Mouse (Mus musculus): Measurements from ENCODE around the gene Eapp. TPM values are rescaled to one million over a fixed set of nuclear protein-coding genes. Genes with fewer than 3 reads are reported as not detected.

The Eapp gene
- 10 to 100 TPM; 37.5 to 42.3 TPM for total RNA-seq (2023)

DNA sequence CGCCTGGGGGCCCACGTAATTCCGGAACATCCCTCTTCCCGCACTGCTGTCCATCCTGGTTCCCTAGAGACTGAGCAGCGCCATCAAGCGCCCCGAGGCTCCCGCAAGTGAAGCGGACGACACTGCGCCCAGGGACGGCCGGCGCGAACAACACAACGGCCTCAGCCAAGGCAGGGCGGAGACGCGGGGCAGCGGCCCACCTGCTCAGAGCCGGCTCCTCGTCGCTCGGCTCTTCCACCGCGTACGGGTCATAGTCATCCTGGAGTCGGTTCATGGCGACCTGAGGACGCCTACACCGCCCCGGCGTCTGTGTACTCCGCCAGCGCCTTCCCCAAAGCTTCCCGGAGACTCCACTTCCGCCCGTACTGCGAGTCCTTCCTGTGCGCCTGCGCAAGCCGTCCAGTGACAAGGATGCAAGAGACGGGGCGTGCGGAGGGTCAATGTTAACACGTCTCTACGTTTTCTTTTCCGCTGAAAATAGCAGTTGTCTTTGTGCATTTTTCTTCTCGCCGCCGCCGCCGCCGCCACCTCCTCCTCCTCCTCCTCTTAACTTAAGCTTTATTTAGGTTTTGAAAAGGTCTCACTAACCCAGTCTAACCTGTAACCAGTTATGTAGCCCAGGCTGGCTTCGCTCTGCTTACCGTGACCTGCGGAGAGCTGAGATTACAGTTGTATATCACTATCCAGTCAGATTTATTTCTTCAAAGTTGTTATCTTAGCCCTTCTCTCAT, at the start of gene Eapp:
TSS of gene Eapp (minus strand) at position 387 of the 731 bp plus-strand sequence.

DNA sequence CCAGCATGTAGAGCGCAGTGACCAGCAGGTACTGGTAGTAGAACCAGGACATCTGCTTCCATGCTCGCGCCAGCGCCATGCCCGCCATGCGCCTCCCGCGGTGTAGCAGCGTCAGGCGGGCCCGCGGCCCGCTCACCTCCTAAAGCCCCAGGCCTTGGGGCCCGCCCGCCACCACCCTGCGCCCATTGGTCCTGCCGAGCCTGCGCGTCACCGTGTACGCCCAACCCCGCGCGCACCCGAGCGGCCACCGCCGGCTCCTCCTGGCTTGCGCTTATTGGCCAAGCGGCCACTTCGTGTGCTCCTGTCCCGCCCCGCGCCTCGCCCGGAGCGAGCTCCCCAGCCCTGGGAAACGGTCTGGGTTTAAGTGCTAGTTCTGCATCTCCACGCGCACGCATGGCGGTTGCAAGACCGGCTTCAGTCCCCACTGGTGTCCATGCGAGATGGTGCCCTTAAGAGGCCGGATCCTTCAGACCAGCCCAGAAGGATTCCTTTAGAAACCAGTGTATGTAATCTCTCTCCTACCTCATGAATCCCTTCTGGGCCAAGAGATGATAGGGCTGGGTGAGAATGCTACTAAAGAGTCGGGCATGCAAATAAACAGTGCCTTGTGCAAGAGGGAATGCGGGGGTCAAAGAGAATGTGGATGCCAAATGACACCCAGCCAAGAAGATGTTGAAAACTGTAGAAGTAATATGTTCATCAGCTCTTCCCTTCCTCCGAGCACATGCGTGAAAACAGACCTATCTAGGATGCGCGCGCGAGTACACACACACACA, 39.1 kb downstream of the Eapp start, which contains the start of gene Sptssa:
TSS of gene Sptssa (minus strand) at position 178 of the 776 bp plus-strand sequence.

Other genes with a start within 250 kb of the Eapp start
- 10 to 100 TPM; 28.8 to 34.9 TPM for gene Sptssa, start 39.3 kb downstream of the Eapp start, total RNA-seq (2023)
- gene Snx6, start 99.8 kb upstream of the Eapp start, total RNA-seq (2023): 10 to 100 TPM; 65.7 to 68.9 TPM
- gene Cfl2, start 167.0 kb upstream of the Eapp start, total RNA-seq (2023): 10 to 100 TPM; 51.6 to 68.1 TPM

Data from B cell, adult 67 days (primary cell).